Mouse (Mus musculus) liver, embryonic 14 days (tissue): ENCODE data around the gene Pdpk1. TPM values are rescaled to one million over a fixed set of nuclear protein-coding genes. Genes with fewer than 3 reads are reported as not detected.

Experiments
- polyA plus RNA-seq: library from polyadenylated mRNA; depleted of rRNA; stranded (reverse); fragments of >200 nt; gene quantifications from 2 replicates; pipeline ENCODE4 v1.2.3, GENCODE M21; 2012; rRNA removed

Pdpk1 gene
- polyA plus RNA-seq = 9.2 and 11.4 TPM in 2 replicates

DNA sequence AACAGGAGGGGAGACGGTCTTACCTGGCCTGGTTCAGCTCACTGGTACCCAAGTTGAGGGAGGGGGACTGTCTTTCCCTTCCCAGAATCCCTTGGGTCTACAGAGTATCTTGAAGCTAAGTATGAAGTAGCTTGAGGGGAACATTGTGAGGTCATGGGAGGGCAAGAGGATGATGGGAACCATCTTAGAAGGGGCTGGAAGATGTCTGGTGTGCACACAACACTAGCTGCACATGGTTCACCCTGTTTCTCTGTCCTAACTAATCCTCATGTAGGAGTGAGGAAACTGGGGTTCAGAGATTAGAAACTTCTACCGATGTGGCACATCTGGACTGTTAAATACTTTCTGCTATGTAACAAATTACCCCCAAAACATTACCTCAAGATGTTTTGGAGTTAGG lies at the start of gene Pdpk1:
Gene Pdpk1, minus strand, starts transcription at position 101 of the 400 bp plus-strand sequence.

DNA sequence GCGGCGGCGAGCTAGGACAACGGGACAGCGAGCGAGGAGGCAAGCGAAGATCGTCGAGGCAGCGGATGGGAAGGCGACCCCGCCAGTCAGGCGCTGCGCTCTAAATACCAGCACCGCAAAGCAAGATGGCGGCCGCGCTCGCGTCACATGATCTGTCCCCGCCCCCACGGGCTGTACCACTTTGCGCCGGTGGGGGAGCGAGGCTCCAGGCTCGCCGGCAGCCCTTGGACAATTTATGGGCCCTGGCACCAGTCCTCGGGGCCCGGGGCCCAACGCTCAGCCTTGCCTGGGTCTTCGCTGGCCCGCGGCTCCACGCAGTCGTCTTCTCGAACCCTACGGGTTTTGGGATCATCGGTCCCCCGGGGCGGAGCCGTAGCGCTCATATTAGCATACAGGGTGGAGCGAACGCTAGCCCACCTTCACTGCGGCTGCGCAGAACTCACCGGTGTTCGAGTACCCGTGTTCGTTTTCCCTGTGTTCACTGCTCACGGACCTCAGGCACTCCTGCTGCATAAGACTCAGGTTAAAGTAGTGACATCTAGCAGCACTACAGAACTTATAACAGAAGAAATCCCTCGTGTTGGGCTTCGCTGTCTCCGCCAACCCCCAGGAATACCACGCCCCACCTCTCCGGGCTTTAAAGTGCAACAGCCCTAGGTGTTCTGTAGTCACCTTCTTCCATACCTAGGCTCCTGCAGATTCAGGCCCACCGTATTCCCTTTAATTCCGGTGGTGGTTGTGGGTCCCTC lies 18.8 kb upstream of the Pdpk1 start, which contains the start of gene Atp6v0c:
Gene Atp6v0c, minus strand, starts transcription at position 386 of the 749 bp plus-strand sequence.

DNA sequence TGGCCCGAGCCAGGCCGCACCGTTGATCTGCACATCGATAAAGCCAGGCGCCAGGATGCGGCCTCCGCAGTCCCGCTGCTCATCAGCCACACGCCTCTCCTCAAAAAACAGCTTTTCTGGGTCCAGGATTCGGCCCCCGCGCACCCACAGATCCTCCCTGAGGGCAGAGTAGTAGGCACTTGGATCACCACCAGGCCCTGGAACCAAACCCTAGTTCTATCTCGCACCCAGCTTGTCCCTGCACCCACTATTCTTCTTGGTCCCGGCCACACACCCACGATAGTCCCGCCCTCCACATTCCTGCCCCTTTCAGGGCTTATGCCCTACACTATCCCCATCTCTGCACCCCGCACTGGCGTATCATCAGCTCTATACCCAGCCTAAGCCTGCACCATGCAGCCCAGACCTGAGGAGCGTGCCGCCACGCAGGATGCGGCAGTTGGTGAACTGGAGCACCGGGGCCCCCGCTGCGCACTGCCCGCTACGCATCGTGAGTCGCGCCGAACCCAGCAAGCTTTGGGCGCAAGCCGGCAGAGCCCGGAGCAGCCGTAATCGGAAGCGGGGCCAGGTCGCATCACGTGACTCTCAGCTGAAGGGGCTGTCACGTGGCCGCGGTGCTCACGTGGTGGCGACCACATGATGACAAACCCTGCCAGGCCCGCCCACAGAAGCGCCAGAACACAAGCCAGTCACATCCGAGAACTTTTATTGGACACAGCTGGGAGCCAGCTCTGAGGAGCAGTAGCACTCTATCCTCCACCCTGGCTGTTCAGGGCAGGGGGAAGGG lies 12.6 kb upstream of the Pdpk1 start, which contains the start of gene Amdhd2:
Gene Amdhd2, minus strand, starts transcription at position 591 of the 787 bp plus-strand sequence.

DNA sequence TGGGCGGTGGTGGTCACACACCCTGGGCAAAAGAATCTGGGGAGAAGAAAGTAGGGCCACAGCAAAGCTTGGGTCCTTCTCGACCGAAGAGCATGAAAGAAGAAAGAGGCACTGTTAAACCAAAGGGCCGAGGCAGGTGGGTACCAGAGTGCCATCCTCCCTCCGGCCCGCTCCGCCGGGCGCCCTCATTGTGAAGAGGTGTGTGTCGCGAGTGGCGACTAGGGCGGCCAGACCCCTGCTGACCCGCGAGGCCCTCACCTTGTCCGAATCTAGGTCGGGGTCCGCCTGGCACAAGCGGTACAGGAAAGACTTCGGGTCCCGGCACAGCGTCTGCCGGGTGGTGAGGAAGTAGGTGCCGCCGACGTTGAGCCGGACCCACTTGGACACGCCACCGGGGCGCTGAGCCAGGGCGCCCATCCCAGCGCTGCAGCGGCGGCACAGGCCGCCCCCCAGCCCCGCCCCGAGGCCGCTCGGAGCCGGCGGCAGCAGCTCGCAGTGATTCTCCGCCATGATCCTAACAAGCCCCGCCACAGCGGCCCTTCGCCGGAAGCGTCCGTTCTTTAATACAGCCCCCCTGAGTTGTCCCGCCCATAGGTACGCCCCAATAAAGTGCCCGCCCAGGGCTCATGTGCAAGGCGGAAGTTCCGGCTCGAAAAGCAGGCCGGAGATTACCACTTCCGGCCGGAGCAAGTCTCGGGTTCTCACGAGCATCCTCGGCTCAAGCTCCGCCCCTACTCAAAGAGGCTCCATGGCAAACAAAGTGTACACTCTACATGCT lies 77.6 kb downstream of the Pdpk1 start, which contains the start of gene Kctd5:
Gene Kctd5, minus strand, starts transcription at position 567 of the 778 bp plus-strand sequence.

DNA sequence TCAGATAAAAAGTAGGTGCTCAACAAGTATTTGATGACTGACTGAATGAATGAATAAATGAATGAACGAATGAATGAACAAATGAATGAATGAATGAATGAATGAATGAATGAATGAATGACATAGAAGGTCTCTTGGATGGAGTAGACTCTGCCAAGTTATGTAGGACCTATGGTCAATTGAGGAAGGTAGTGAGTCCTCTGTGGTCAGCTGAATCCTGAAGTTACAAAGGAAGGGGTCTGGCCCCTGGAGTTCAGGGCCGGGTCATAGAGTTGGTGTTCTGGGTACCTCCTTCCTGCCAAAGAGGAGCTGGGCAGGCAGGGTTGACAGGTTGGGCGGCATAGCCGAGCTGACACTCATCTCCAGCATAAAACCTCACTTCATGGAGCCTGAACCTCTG lies 112.9 kb downstream of the Pdpk1 start, which contains the start of gene Prss27:
Gene Prss27, plus strand, starts transcription at position 301 of the 400 bp plus-strand sequence.

Other genes with a start within 250 kb of the Pdpk1 start
- not detected in 2 replicates for gene Dcpp3, start 233.5 kb downstream of the Pdpk1 start, polyA plus RNA-seq
- gene Sbp, start 209.3 kb downstream of the Pdpk1 start, polyA plus RNA-seq = 0.02 TPM in 1 of 2 replicates, not detected in the other
- not detected in 2 replicates for gene Sbpl, start 195.7 kb downstream of the Pdpk1 start, polyA plus RNA-seq
- 0.06 and 0.09 TPM in 2 replicates for gene Prss30, start 170.4 kb downstream of the Pdpk1 start, polyA plus RNA-seq
- gene Prss22, start 152.8 kb downstream of the Pdpk1 start, polyA plus RNA-seq = 0.05 TPM in 1 of 2 replicates, not detected in the other
- gene Prss27, start 112.8 kb downstream of the Pdpk1 start, polyA plus RNA-seq = 0.10 TPM in 1 of 2 replicates, not detected in the other
- gene Kctd5, start 77.4 kb downstream of the Pdpk1 start, polyA plus RNA-seq = 9.7 and 11.2 TPM in 2 replicates
- 9.5 and 10.5 TPM in 2 replicates for gene Amdhd2, start 12.8 kb upstream of the Pdpk1 start, polyA plus RNA-seq
- 198 and 244 TPM in 2 replicates for gene Atp6v0c, start 18.8 kb upstream of the Pdpk1 start, polyA plus RNA-seq
- 12.2 and 15.2 TPM in 2 replicates for gene Tbc1d24, start 54.6 kb upstream of the Pdpk1 start, polyA plus RNA-seq
- gene Ntn3, start 58.6 kb upstream of the Pdpk1 start, polyA plus RNA-seq = 0.45 and 0.63 TPM in 2 replicates
- gene Tedc2, start 69.9 kb upstream of the Pdpk1 start, polyA plus RNA-seq = 15.4 and 18.1 TPM in 2 replicates
- gene Ccnf, start 100.6 kb upstream of the Pdpk1 start, polyA plus RNA-seq = 33.9 and 39.6 TPM in 2 replicates
- not detected in 2 replicates for gene Abca17, start 200.1 kb upstream of the Pdpk1 start, polyA plus RNA-seq
- gene Abca3, start 201.0 kb upstream of the Pdpk1 start, polyA plus RNA-seq = 12.3 and 15.2 TPM in 2 replicates